Mouse (Mus musculus): ENCODE results near the gene Hist2h2aa1.
"Not testable (repeated sequence)": the region's sequence is repeated elsewhere in the genome, so short reads cannot be mapped to it uniquely, and the experiment has no call there.

Hist2h2aa1 gene

GRCm38 (mm10) chr3:96287334-96287733 lies 42.0 kb downstream of the Hist2h2aa1 start:
- not testable (repeated sequence) for DNase-seq

GRCm38 (mm10) chr3:96289201-96289600 lies 43.9 kb downstream of the Hist2h2aa1 start:
- DNase-seq, result no peak

- DNase-seq, result not testable (repeated sequence)
These were observed 45.4 kb downstream of the Hist2h2aa1 start for GRCm38 (mm10) chr3:96290727-96291126.

GRCm38 (mm10) chr3:96292641-96293040 lies 47.3 kb downstream of the Hist2h2aa1 start:
- no peak for DNase-seq

GRCm38 (mm10) chr3:96293368-96293767 lies 48.1 kb downstream of the Hist2h2aa1 start:
- no peak for DNase-seq

GRCm38 (mm10) chr3:96293787-96294186 lies 48.5 kb downstream of the Hist2h2aa1 start, which contains the start of gene Fcgr1:
TSS of gene Fcgr1 (minus strand) at chr3:96293969.
- DNase-seq, result no peak
